Mouse (Mus musculus): Measurements from ENCODE around the gene 1810009A15Rik. TPM values are rescaled to one million over a fixed set of nuclear protein-coding genes. Genes with fewer than 3 reads are reported as not detected.

Gene 1810009A15Rik
- polyA plus RNA-seq, 1 experiment from 2014 or later, result 76.7 TPM

DNA sequence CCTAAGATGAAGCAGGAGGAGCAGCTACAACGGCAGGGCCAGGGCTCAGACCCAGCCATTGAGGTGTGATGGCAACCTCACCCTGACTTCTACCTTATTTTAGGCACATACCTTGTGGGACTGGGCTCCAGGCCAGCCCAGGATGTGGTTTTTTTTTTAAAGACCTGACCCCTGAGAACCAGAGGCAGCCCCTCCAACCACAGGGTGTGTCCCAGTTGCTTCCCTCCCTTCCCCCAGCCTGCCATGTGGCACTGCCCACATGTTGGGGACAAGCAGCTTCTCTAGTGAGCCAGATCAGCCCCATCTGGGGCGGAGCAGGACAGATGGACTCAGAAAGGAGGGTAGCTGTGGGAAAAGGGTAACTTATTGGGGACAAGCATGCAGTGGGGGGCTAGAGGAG is 38.1 kb downstream of the 1810009A15Rik start:
- no peak overlapping the region for H3K27ac ChIP-seq
- H3K9me3 ChIP-seq (replicated peaks; ENCODE audit: low read length), result no peaks in the 10 kb centered on the region
- H3K27me3 ChIP-seq (ENCODE audit: insufficient read depth, low read length), result no peaks in the 10 kb centered on the region
- H3K4me3 ChIP-seq (replicated peaks; ENCODE audit: low read depth, low read length), result no peak overlapping the region
- H3K9ac ChIP-seq (ENCODE audit: low read depth, low read length), result no peak overlapping the region
- no peak overlapping the region for H3K4me2 ChIP-seq (ENCODE audit: low read length)
- 68% methylated on average over 2 of the region's 2 CpGs for WGBS
- no peak for TF ChIP-seq CTCF (IDR thresholded peaks at IDR 0.05; ENCODE audit: low read depth)
- ATAC-seq (replicated peaks; ENCODE audit: low FRiP score, low read depth) (no peak), DNase-seq (ENCODE audit: low spot score) (no peak)
- peaks cover 7% of the 10 kb centered on the region; the same call in 1 of the 2 replicates for H3K4me1 ChIP-seq (replicated peaks; ENCODE audit: insufficient read depth, low read length)
- H3K36me3 ChIP-seq (ENCODE audit: insufficient read depth, low read length), result peaks cover 13% of the 10 kb centered on the region

DNA sequence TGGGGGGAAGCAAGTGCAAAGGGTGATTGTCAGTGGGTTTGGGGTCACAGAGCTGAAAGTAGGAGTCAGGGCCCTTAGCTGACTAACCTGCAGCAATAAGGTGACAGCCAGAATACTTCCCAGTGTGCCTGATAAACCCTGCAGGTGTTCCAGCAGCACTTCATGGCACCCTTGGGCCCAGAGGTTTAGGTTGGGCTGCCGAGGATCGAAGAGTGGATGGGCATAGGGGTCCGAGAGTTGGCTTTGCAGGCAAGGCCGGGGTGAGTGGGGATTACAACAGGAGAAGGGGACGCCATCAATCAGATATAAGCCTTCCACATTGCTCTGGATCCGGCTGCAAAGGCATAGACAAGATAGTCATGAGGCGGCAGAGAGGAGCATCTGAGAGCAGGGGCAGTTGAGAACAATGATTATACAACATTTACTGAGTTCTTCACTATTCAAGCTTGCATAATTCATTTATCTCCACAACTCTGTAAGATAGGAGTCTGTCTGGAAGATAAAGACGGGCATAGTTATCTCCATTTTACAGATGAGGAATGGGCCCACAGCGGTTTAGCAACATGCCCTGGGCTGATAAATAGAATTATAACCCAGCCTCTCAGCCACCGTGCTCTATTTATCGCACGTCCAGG is 39.4 kb downstream of the 1810009A15Rik start:
- Histone ChIP-seq H3K4me3 (replicated peaks; ENCODE audit: low read depth, low read length) (no peak overlapping the region), H3K9me3 (replicated peaks; ENCODE audit: low read length) (no peaks in the 10 kb centered on the region), H3K27ac (no peak overlapping the region), H3K4me2 (ENCODE audit: low read length) (no peak overlapping the region), H3K9ac (ENCODE audit: low read depth, low read length) (no peak overlapping the region), H3K4me1 (replicated peaks; ENCODE audit: insufficient read depth, low read length) (peaks cover 5% of the 10 kb centered on the region; the same call in 1 of the 2 replicates), H3K36me3 (ENCODE audit: insufficient read depth, low read length) (peaks cover 10% of the 10 kb centered on the region), H3K27me3 (ENCODE audit: insufficient read depth, low read length) (no peaks in the 10 kb centered on the region)
- no peak for ATAC-seq (replicated peaks; ENCODE audit: low FRiP score, low read depth)
- DNase-seq (ENCODE audit: low spot score), result no peak
- no peak for TF ChIP-seq CTCF (IDR thresholded peaks at IDR 0.05; ENCODE audit: low read depth)
- WGBS, result 89% methylated on average over 12 of the region's 12 CpGs

GRCm38 (mm10) chr19:8928689-8929223 is 40.1 kb downstream of the 1810009A15Rik start:
- DNase-seq (ENCODE audit: low spot score) (no peak), ATAC-seq (replicated peaks; ENCODE audit: low FRiP score, low read depth) (no peak)
- H3K9ac ChIP-seq (ENCODE audit: low read depth, low read length), result peak overlapping the region; percentile 86
- H3K27me3 ChIP-seq (ENCODE audit: insufficient read depth, low read length), result no peaks in the 10 kb centered on the region
- WGBS, result 23% methylated on average over 16 of the region's 16 CpGs
- H3K27ac ChIP-seq, result peak overlapping the region; percentile 95
- peak overlapping the region; percentile 84 for H3K4me2 ChIP-seq (ENCODE audit: low read length)
- H3K4me1 ChIP-seq (replicated peaks; ENCODE audit: insufficient read depth, low read length), result peaks cover 5% of the 10 kb centered on the region; the same call in 1 of the 2 replicates
- H3K4me3 ChIP-seq (replicated peaks; ENCODE audit: low read depth, low read length), result peak overlapping the region; percentile 89
- H3K36me3 ChIP-seq (ENCODE audit: insufficient read depth, low read length), result peaks cover 18% of the 10 kb centered on the region
- no peak for TF ChIP-seq CTCF (IDR thresholded peaks at IDR 0.05; ENCODE audit: low read depth)
- no peaks in the 10 kb centered on the region for H3K9me3 ChIP-seq (replicated peaks; ENCODE audit: low read length)

DNA sequence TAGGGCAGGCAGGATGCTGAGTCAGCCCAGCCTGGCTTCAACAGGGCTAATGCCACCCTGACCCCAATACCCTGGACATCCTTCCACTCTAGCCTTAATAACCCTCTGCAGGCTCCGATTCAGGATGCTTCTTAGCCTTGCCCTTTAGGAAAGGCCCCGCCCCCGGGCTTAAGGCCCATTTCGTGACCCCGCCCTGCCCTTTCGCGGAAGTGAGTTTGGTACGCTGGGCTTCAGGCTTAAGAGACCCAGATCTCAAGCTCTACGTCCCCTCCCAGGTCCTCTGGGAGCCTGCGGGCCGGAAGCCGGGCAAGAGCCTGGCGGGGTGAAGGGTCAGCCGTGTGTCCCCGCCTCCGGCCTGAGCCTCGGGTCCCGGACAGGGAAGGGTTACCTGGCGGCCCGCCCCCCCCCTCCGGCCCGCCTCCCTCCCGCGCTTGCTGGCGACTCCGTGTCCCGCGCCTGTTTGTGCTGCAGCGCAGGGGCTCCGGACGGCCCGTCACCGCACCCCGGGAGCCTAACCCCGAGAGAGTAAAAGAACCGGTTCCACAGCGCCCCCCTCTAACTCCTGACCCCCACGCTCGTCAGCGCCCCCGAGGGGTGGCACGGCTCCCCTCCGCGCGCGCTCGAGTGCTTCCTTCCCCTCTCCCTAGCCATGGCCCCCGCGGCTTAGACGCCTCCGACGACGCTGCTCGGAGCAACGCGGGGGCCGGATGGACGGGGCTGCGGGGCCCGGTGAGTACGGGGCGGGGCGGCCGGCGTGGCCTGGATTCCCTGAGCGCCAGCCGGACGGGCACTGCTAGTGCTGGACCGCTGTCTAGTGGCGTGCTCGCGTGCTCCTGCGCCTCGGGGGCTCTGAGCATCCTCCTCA is 40.8 kb downstream of the 1810009A15Rik start, which contains the start of the genes Rom1 and Eml3:
Gene Rom1 (minus strand): TSS at position 133 of the 865 bp plus-strand sequence.
Gene Eml3 (plus strand): TSS at position 329 of the 865 bp plus-strand sequence.
- peaks cover 23% of the 10 kb centered on the region for H3K36me3 ChIP-seq (ENCODE audit: insufficient read depth, low read length)
- H3K9ac ChIP-seq (ENCODE audit: low read depth, low read length), result peak within 1 kb of the TSS; percentile 86
- peak within 1 kb of the TSS; percentile 95 for H3K27ac ChIP-seq
- under 1% methylated on average over 67 of the region's 74 CpGs for WGBS
- H3K27me3 ChIP-seq (ENCODE audit: insufficient read depth, low read length), result no peaks in the 10 kb centered on the region
- DNase-seq (ENCODE audit: low spot score) (peak; percentile 89), ATAC-seq (replicated peaks; ENCODE audit: low FRiP score, low read depth) (peak; percentile 81)
- H3K4me2 ChIP-seq (ENCODE audit: low read length), result peak within 1 kb of the TSS; percentile 84
- peak within 1 kb of the TSS; percentile 89 for H3K4me3 ChIP-seq (replicated peaks; ENCODE audit: low read depth, low read length)
- peaks cover 5% of the 10 kb centered on the region; the same call in 1 of the 2 replicates for H3K4me1 ChIP-seq (replicated peaks; ENCODE audit: insufficient read depth, low read length)
- H3K9me3 ChIP-seq (replicated peaks; ENCODE audit: low read length), result no peaks in the 10 kb centered on the region
- TF ChIP-seq CTCF (IDR thresholded peaks at IDR 0.05; ENCODE audit: low read depth), result peak; percentile 44

DNA sequence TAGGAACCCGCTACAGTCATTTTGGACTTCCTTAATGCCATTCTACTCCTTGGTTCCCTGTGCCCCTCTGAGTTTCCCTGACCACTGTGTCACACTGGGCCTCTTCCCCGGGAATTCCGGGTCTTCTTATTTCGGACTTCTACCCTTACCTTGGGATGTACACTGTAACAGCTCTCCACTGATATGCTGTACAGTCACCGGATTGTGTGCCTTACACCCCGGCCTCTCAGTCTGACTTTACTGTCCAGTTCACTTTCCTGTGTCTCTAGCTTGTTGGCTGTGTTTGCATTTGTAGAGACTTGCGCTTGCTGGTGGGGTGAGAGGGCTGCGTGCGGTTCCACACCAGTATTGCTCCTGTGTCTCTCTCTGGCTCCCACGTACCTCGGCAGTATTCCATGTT is 41.5 kb downstream of the 1810009A15Rik start:
- DNase-seq (ENCODE audit: low spot score) (no peak), ATAC-seq (replicated peaks; ENCODE audit: low FRiP score, low read depth) (peak; percentile 29)
- Histone ChIP-seq H3K4me2 (ENCODE audit: low read length) (peak overlapping the region; percentile 84), H3K27ac (peak overlapping the region; percentile 95), H3K36me3 (ENCODE audit: insufficient read depth, low read length) (peaks cover 25% of the 10 kb centered on the region), H3K9ac (ENCODE audit: low read depth, low read length) (peak overlapping the region; percentile 86), H3K9me3 (replicated peaks; ENCODE audit: low read length) (no peaks in the 10 kb centered on the region), H3K4me3 (replicated peaks; ENCODE audit: low read depth, low read length) (peak overlapping the region; percentile 89), H3K27me3 (ENCODE audit: insufficient read depth, low read length) (no peaks in the 10 kb centered on the region), H3K4me1 (replicated peaks; ENCODE audit: insufficient read depth, low read length) (peaks cover 5% of the 10 kb centered on the region; the same call in 1 of the 2 replicates)
- TF ChIP-seq CTCF (IDR thresholded peaks at IDR 0.05; ENCODE audit: low read depth), result no peak
- 4% methylated on average over 11 of the region's 11 CpGs for WGBS

DNA sequence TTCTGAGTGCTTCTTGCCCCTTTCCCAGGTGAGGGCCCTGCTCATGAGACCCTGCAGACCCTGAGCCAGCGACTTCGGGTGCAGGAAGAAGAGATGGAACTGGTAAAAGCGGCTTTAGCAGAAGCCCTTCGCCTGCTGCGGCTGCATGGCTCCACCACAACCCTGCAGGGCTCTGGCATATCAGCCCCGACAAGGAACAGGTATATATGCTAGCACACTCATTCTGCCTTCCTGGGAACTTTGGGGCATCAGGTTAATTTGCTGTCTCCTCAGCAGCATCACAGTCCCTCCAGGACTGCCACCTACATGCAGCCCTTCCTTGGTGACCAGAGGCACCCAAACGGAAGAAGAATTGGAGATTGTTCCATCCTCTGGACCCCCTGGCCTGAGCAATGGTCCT is 42.1 kb downstream of the 1810009A15Rik start:
- peak overlapping the region; percentile 84 for H3K4me2 ChIP-seq (ENCODE audit: low read length)
- no peak overlapping the region for H3K27ac ChIP-seq
- no peak for TF ChIP-seq CTCF (IDR thresholded peaks at IDR 0.05; ENCODE audit: low read depth)
- peaks cover 25% of the 10 kb centered on the region for H3K36me3 ChIP-seq (ENCODE audit: insufficient read depth, low read length)
- peak overlapping the region; percentile 89 for H3K4me3 ChIP-seq (replicated peaks; ENCODE audit: low read depth, low read length)
- no peaks in the 10 kb centered on the region for H3K27me3 ChIP-seq (ENCODE audit: insufficient read depth, low read length)
- H3K4me1 ChIP-seq (replicated peaks; ENCODE audit: insufficient read depth, low read length), result peaks cover 5% of the 10 kb centered on the region; the same call in 1 of the 2 replicates
- WGBS, result 84% methylated on average over 7 of the region's 7 CpGs
- peak overlapping the region; percentile 86 for H3K9ac ChIP-seq (ENCODE audit: low read depth, low read length)
- no peak for ATAC-seq (replicated peaks; ENCODE audit: low FRiP score, low read depth)
- no peaks in the 10 kb centered on the region for H3K9me3 ChIP-seq (replicated peaks; ENCODE audit: low read length)
- no peak for DNase-seq (ENCODE audit: low spot score)

Measured in kidney, postnatal 0 days (tissue).